Mouse (Mus musculus) layer of hippocampus, postnatal 36 days (tissue): Measurements from ENCODE around the gene Vmn2r89. TPM values are rescaled to one million over a fixed set of nuclear protein-coding genes. Genes with fewer than 3 reads are reported as not detected.

Source experiments
- total RNA-seq, 2 experiments: library from RNA; stranded (reverse); gene quantifications; 2 replicates each; pipeline ENCODE4 v1.2.3; 2021

Gene Vmn2r89
- total RNA-seq, 2 experiments from 2014 or later, result not detected

Other genes with a start within 250 kb of the Vmn2r89 start
- under 1 TPM in 1 of 2 experiments, not detected in 1; 0.37 TPM for gene Ear14, start 248.5 kb upstream of the Vmn2r89 start, total RNA-seq
- gene Rnase2a, start 195.7 kb upstream of the Vmn2r89 start, total RNA-seq, result not detected
- not detected for gene Gm7247, start 90.1 kb upstream of the Vmn2r89 start, total RNA-seq
- not detected for gene Vmn2r88, start 41.0 kb upstream of the Vmn2r89 start, total RNA-seq
- gene Gm5622, start 100.9 kb downstream of the Vmn2r89 start, total RNA-seq, result not detected
- not detected for gene Gm17175, start 122.2 kb downstream of the Vmn2r89 start, total RNA-seq
- not detected for gene Gm17174, start 140.3 kb downstream of the Vmn2r89 start, total RNA-seq
- gene Gm17078, start 159.5 kb downstream of the Vmn2r89 start, total RNA-seq, result not detected
- not detected for gene Gm4181, start 183.8 kb downstream of the Vmn2r89 start, total RNA-seq
- not detected for gene Gm17079, start 243.6 kb downstream of the Vmn2r89 start, total RNA-seq